Mouse (Mus musculus) hindlimb bud, embryonic 11.5 days (tissue): ENCODE results near the gene Sigmar1.
"Not testable (repeated sequence)": the region's sequence is repeated elsewhere in the genome, so short reads cannot be mapped to it uniquely, and the experiment has no call there.

Source experiments
- DNase-seq: peaks from one replicate; pipeline ENCODE4 v3.0.0-alpha.2; 2012; ENCODE audit warnings: low read depth, low spot score; ENCODE audit errors: extremely low spot score

The Sigmar1 gene

GRCm38 (mm10) chr4:41755338-41756305 lies at the start of gene Sigmar1:
Gene Sigmar1 (minus strand): TSS chr4:41756157.
- no peak for DNase-seq

GRCm38 (mm10) chr4:41783197-41783596 lies 27.2 kb upstream of the Sigmar1 start:
- DNase-seq, result not testable (repeated sequence)

- DNase-seq, result not testable (repeated sequence)
Measured at GRCm38 (mm10) chr4:41782711-41783110, 26.8 kb upstream of the Sigmar1 start.

- DNase-seq, result not testable (repeated sequence)
Measured at GRCm38 (mm10) chr4:41781748-41782485, 26.0 kb upstream of the Sigmar1 start.

GRCm38 (mm10) chr4:41781271-41781670 lies 25.3 kb upstream of the Sigmar1 start:
- not testable (repeated sequence) for DNase-seq

- not testable (repeated sequence) for DNase-seq
Measured at GRCm38 (mm10) chr4:41775840-41776239, 19.9 kb upstream of the Sigmar1 start.

GRCm38 (mm10) chr4:41774506-41774905 lies 18.5 kb upstream of the Sigmar1 start:
- DNase-seq, result not testable (repeated sequence)

GRCm38 (mm10) chr4:41774002-41774401 lies 18.0 kb upstream of the Sigmar1 start, which contains the start of gene Ccl27a:
Gene Ccl27a (minus strand): TSS chr4:41774247.
- not testable (repeated sequence) for DNase-seq

GRCm38 (mm10) chr4:41773502-41773901 lies 17.5 kb upstream of the Sigmar1 start:
- DNase-seq, result not testable (repeated sequence)

GRCm38 (mm10) chr4:41772946-41773345 lies 17.0 kb upstream of the Sigmar1 start:
- DNase-seq, result not testable (repeated sequence)

GRCm38 (mm10) chr4:41767301-41767700 lies 11.3 kb upstream of the Sigmar1 start:
- DNase-seq, result not testable (repeated sequence)

GRCm38 (mm10) chr4:41763176-41763575 lies 7.2 kb upstream of the Sigmar1 start:
- DNase-seq, result not testable (repeated sequence)

- DNase-seq, result not testable (repeated sequence)
Measured at GRCm38 (mm10) chr4:41762688-41763114, 6.7 kb upstream of the Sigmar1 start.

GRCm38 (mm10) chr4:41762099-41762687 lies 6.2 kb upstream of the Sigmar1 start:
- no peak for DNase-seq

- no peak for DNase-seq
Measured at GRCm38 (mm10) chr4:41761680-41762079, 5.7 kb upstream of the Sigmar1 start.

- no peak for DNase-seq
Measured at GRCm38 (mm10) chr4:41760911-41761310, 5.0 kb upstream of the Sigmar1 start.

- no peak for DNase-seq
Measured at GRCm38 (mm10) chr4:41760288-41760721, 4.3 kb upstream of the Sigmar1 start.

- no peak for DNase-seq
Measured at GRCm38 (mm10) chr4:41759656-41760287, 3.8 kb upstream of the Sigmar1 start.

GRCm38 (mm10) chr4:41759206-41759605 lies 3.2 kb upstream of the Sigmar1 start:
- no peak for DNase-seq

GRCm38 (mm10) chr4:41758701-41759100 lies 2.7 kb upstream of the Sigmar1 start:
- no peak for DNase-seq
